Mouse (Mus musculus): ENCODE measurements around the gene Fam114a2.
A peak's percentile ranks its signal among the peaks of the same experiment; 100 is the strongest.

The Fam114a2 gene

DNA sequence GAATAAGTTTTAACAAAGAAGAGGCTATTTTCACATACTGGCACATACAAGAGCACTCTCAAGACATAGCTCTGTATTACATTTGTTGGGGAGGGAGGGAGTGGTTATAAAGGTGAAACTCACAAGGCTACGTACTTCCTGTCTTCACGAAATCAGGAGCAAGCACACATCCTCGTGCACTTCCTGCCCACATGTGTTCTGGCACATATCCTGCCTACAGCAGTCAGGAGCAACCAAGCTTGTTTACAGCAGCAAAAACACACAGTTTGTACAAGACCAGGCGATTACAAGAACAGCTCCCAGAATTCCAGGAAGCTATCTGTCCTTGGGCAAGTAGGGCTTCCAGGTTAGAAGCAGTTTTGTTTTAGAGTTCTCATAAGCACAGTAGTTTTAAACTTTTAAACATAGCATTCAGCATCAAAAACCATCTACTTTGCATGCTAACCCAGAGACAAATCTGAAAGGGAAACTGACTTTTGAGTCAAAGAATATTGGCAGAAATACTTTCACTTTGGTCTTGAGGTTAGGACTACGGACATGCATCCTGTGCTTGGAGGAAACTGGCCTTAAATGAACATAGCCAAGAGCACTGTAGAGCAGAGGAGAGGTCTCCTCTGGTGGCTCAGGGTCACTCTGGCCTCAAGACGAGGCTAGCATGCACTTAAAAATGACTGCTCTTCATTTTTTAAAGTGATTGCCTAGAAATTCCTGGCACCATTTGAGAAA lies 73.0 kb downstream of the Fam114a2 start:
- no peak for DNase-seq (ENCODE audit: low spot score in 2 of 2)

GRCm38 (mm10) chr11:57434153-57434552 lies 84.3 kb downstream of the Fam114a2 start:
- DNase-seq (ENCODE audit: low spot score in 2 of 2), result peak in 1 of 2 experiments; percentile 3
